In genomic region chr19:12473201-12473641, GRCm38 (mm10) we compare ENCODE assay signal across 16 mouse cellular contexts. TPM values are rescaled to one million over a fixed set of nuclear protein-coding genes. Genes with fewer than 3 reads are reported as not detected.
DNase-seq lines count a peak whose midpoint lies in the region; ATAC-seq and TF ChIP-seq lines count a peak whose summit lies in the region.
"Had no signal": no experiment of that assay in that cellular context is flagged by ENCODE, and none has a peak within 500 bp of the region (broad histone marks: within the 10 kb centered on the region; RNA-seq: fewer than 3 reads in every experiment).

No protein-coding gene starts in this region.

- H3K4me1 ChIP-seq in embryonic facial prominence, embryonic 13.5 days: peaks cover 24% of the 10 kb centered on the region
- H3K4me1 ChIP-seq in embryonic facial prominence, embryonic 10.5 days: no peaks in the 10 kb centered on the region; the same call in 1 of the 2 replicates
- H3K4me1 ChIP-seq in lung, postnatal 0 days (ENCODE audit: insufficient read depth, low read depth, low read length): peaks cover 18% of the 10 kb centered on the region
- H3K4me1 ChIP-seq in embryonic fibroblast, embryonic 13.5 days (ENCODE audit: control insufficient read depth, insufficient read depth, low read length): peaks cover 26% of the 10 kb centered on the region
- H3K4me1 ChIP-seq in stomach, postnatal 0 days (replicated peaks; ENCODE audit: control insufficient read depth, insufficient read depth): peaks cover 5% of the 10 kb centered on the region; the same call in 1 of the 2 replicates

- TF ChIP-seq POLR2A in embryonic fibroblast, embryonic 13.5 days (IDR thresholded peaks at IDR 0.05; ENCODE audit: low read depth, low read length): no peak; the same call in 1 of the 2 replicates

- no peak for ATAC-seq in embryonic facial prominence, embryonic 13.5 days (ENCODE audit: insufficient number of reproducible peaks, insufficient read depth, low FRiP score, low TSS enrichment, low read depth)
- peak; percentile 15 for ATAC-seq in lung, postnatal 0 days
- ATAC-seq in stomach, postnatal 0 days (ENCODE audit: low FRiP score, low TSS enrichment): no peak
- ATAC-seq: hindbrain, embryonic 16.5 days; midbrain, embryonic 16.5 days had no signal

- H3K36me3 ChIP-seq in embryonic facial prominence, embryonic 13.5 days: 0 out of 2 replicates have a peak, but pooled peaks cover 4% of the 10 kb centered on the region
- peaks cover 83% of the 10 kb centered on the region for H3K36me3 ChIP-seq in embryonic facial prominence, embryonic 10.5 days (replicated peaks)
- no peaks in the 10 kb centered on the region for H3K36me3 ChIP-seq in lung, postnatal 0 days (ENCODE audit: insufficient read depth, low read length)
- peaks cover 12% of the 10 kb centered on the region; the same call in 1 of the 2 replicates for H3K36me3 ChIP-seq in stomach, postnatal 0 days (ENCODE audit: control insufficient read depth, insufficient read depth, low read length)
- H3K36me3 ChIP-seq: heart, embryonic 13.5 days had no signal

- no peak; the same call in 1 of the 2 replicates for TF ChIP-seq EP300 in lung, postnatal 0 days (IDR thresholded peaks at IDR 0.05)
- no peak for TF ChIP-seq EP300 in stomach, postnatal 0 days (optimal IDR thresholded peaks at IDR 0.05)

- WGBS in embryonic facial prominence, embryonic 13.5 days: 20% methylated on average over 4 of the region's 4 CpGs
- WGBS in embryonic facial prominence, embryonic 10.5 days: 62% methylated on average over 4 of the region's 4 CpGs
- 64% methylated on average over 4 of the region's 4 CpGs for WGBS in lung, postnatal 0 days
- WGBS in stomach, postnatal 0 days: 56% methylated on average over 4 of the region's 4 CpGs

- H3K27me3 ChIP-seq in embryonic facial prominence, embryonic 13.5 days: no peaks in the 10 kb centered on the region
- no peaks in the 10 kb centered on the region for H3K27me3 ChIP-seq in embryonic facial prominence, embryonic 10.5 days (replicated peaks; ENCODE audit: low read depth, poor library complexity, severe bottlenecking)
- no peaks in the 10 kb centered on the region for H3K27me3 ChIP-seq in lung, postnatal 0 days (replicated peaks; ENCODE audit: insufficient read depth, low read length)
- no peaks in the 10 kb centered on the region for H3K27me3 ChIP-seq in stomach, postnatal 0 days (ENCODE audit: control insufficient read depth, insufficient read depth, low read length)
- H3K27me3 ChIP-seq: heart, embryonic 13.5 days had no signal

- no peaks in the 10 kb centered on the region for H3K9me3 ChIP-seq in embryonic facial prominence, embryonic 13.5 days
- H3K9me3 ChIP-seq in embryonic facial prominence, embryonic 10.5 days: no peaks in the 10 kb centered on the region
- no peaks in the 10 kb centered on the region for H3K9me3 ChIP-seq in lung, postnatal 0 days (ENCODE audit: low read length)
- H3K9me3 ChIP-seq in stomach, postnatal 0 days (ENCODE audit: control insufficient read depth, low read length): no peaks in the 10 kb centered on the region
- H3K9me3 ChIP-seq: heart, embryonic 13.5 days had no signal

- peak overlapping the region; percentile 12 for H3K27ac ChIP-seq in embryonic facial prominence, embryonic 13.5 days
- H3K27ac ChIP-seq in embryonic facial prominence, embryonic 10.5 days (replicated peaks): no peak overlapping the region
- H3K27ac ChIP-seq in lung, postnatal 0 days (ENCODE audit: low read length): peak overlapping the region; percentile 79
- peak overlapping the region; percentile 68 for H3K27ac ChIP-seq in embryonic fibroblast, embryonic 13.5 days (ENCODE audit: insufficient read depth, low read length)
- H3K27ac ChIP-seq in stomach, postnatal 0 days (replicated peaks): peak overlapping the region; percentile 76
- H3K27ac ChIP-seq: heart, embryonic 13.5 days had no signal

- H3K4me3 ChIP-seq in embryonic facial prominence, embryonic 13.5 days: no peak overlapping the region
- no peak overlapping the region for H3K4me3 ChIP-seq in embryonic facial prominence, embryonic 10.5 days
- no peak overlapping the region for H3K4me3 ChIP-seq in lung, postnatal 0 days (ENCODE audit: low read depth, low read length)
- H3K4me3 ChIP-seq in embryonic fibroblast, embryonic 13.5 days (ENCODE audit: insufficient read depth, low read length): no peak overlapping the region
- H3K4me3 ChIP-seq in stomach, postnatal 0 days (ENCODE audit: low read depth, low read length): no peak overlapping the region
- H3K4me3 ChIP-seq: heart, embryonic 13.5 days had no signal

- no peak for DNase-seq in embryonic facial prominence, embryonic 10.5 days (ENCODE audit: low spot score)
- DNase-seq in lung, postnatal 0 days (ENCODE audit: low spot score): peak; percentile 71
- no peak for DNase-seq in lung, postnatal 25 days (ENCODE audit: low spot score)
- DNase-seq in stomach, postnatal 0 days (ENCODE audit: low spot score): no peak
- DNase-seq in heart, adult 8-10 months (ENCODE audit: low spot score): no peak
- no peak for DNase-seq in adrenal gland, postnatal 36 days
- DNase-seq: cerebellum, postnatal 10 days; kidney, postnatal 4 days; lung, adult 18-20 months had no signal

- no peak overlapping the region for H3K9ac ChIP-seq in embryonic facial prominence, embryonic 13.5 days
- no peak overlapping the region for H3K9ac ChIP-seq in lung, postnatal 0 days (replicated peaks; ENCODE audit: low read depth)
- no peak overlapping the region for H3K9ac ChIP-seq in stomach, postnatal 0 days (ENCODE audit: low read length)
- H3K9ac ChIP-seq: heart, embryonic 13.5 days had no signal

- TF ChIP-seq CTCF in lung, postnatal 0 days (IDR thresholded peaks at IDR 0.05): no peak
- no peak for TF ChIP-seq CTCF in embryonic fibroblast, embryonic 13.5 days (IDR thresholded peaks at IDR 0.05; ENCODE audit: borderline replicate concordance, insufficient read depth, low read length)
- TF ChIP-seq CTCF in stomach, postnatal 0 days (IDR thresholded peaks at IDR 0.05; ENCODE audit: low read depth): no peak

- no peak overlapping the region for H3K4me2 ChIP-seq in embryonic facial prominence, embryonic 13.5 days
- no peak overlapping the region for H3K4me2 ChIP-seq in lung, postnatal 0 days (replicated peaks; ENCODE audit: low read depth, low read length)
- no peak overlapping the region for H3K4me2 ChIP-seq in stomach, postnatal 0 days (replicated peaks; ENCODE audit: low read depth)
- H3K4me2 ChIP-seq: heart, embryonic 13.5 days had no signal

RNA-seq across cellular contexts. Expression of gene Mpeg1, which starts 12.6 kb away (rescaled TPM):
- 0.36 and 0.41 TPM in 2 replicates for polyA plus RNA-seq in embryonic facial prominence, embryonic 13.5 days (2015; fragmentation: Nextera tagmentation; extraction: Ambion mirVana)
- 0.08 and 0.17 TPM in 2 replicates for polyA plus RNA-seq in embryonic facial prominence, embryonic 10.5 days (2016; fragmentation: Nextera tagmentation; extraction: Ambion mirVana)
- polyA plus RNA-seq in lung, postnatal 0 days (2015; fragmentation: Nextera tagmentation; extraction: Ambion mirVana): 5.5 and 6.3 TPM in 2 replicates
- 0.82 and 7.0 TPM in 2 replicates for polyA plus RNA-seq in embryonic fibroblast, embryonic 13.5 days (2011; ENCODE audit: insufficient read length, low read depth, missing spikeins)
- polyA plus RNA-seq in stomach, postnatal 0 days (2015; fragmentation: Nextera tagmentation; extraction: Ambion mirVana): 0.71 and 0.84 TPM in 2 replicates
- 10 to 100 TPM in 1 of 4 experiments, 1 to 10 TPM in 3; 5.5 to 14.8 (median 6.2) TPM for total RNA-seq in heart, adult 8-10 months (2022)
- 10 to 100 TPM; 23.7 to 25.0 TPM for total RNA-seq in adrenal gland, postnatal 36 days (2021)

RNA-seq across cellular contexts. Expression of gene Dtx4, which starts 28.0 kb away (rescaled TPM):
- 6.0 and 6.7 TPM in 2 replicates for polyA plus RNA-seq in embryonic facial prominence, embryonic 13.5 days (2015; fragmentation: Nextera tagmentation; extraction: Ambion mirVana)
- 12.1 and 19.8 TPM in 2 replicates for polyA plus RNA-seq in embryonic facial prominence, embryonic 10.5 days (2016; fragmentation: Nextera tagmentation; extraction: Ambion mirVana)
- polyA plus RNA-seq in lung, postnatal 0 days (2015; fragmentation: Nextera tagmentation; extraction: Ambion mirVana): 8.4 and 8.7 TPM in 2 replicates
- polyA plus RNA-seq in embryonic fibroblast, embryonic 13.5 days (2011; ENCODE audit: insufficient read length, low read depth, missing spikeins): 6.2 and 10.4 TPM in 2 replicates
- polyA plus RNA-seq in stomach, postnatal 0 days (2015; fragmentation: Nextera tagmentation; extraction: Ambion mirVana): 6.2 and 7.1 TPM in 2 replicates
- 1 to 10 TPM; 4.1 to 5.4 (median 4.7) TPM for total RNA-seq in heart, adult 8-10 months (2022)
- 10 to 100 TPM; 11.4 to 17.6 TPM for total RNA-seq in adrenal gland, postnatal 36 days (2021)

RNA-seq across cellular contexts. Expression of gene Pfpl, which starts 45.5 kb away (rescaled TPM):
- polyA plus RNA-seq in embryonic facial prominence, embryonic 13.5 days (2015; fragmentation: Nextera tagmentation; extraction: Ambion mirVana): not detected in 2 replicates
- not detected in 2 replicates for polyA plus RNA-seq in embryonic facial prominence, embryonic 10.5 days (2016; fragmentation: Nextera tagmentation; extraction: Ambion mirVana)
- polyA plus RNA-seq in lung, postnatal 0 days (2015; fragmentation: Nextera tagmentation; extraction: Ambion mirVana): not detected in 2 replicates
- not detected in 2 replicates for polyA plus RNA-seq in embryonic fibroblast, embryonic 13.5 days (2011; ENCODE audit: insufficient read length, low read depth, missing spikeins)
- not detected in 2 replicates for polyA plus RNA-seq in stomach, postnatal 0 days (2015; fragmentation: Nextera tagmentation; extraction: Ambion mirVana)
- total RNA-seq in heart, adult 8-10 months (2022): not detected
- total RNA-seq in adrenal gland, postnatal 36 days (2021): not detected
- total RNA-seq: left cerebral cortex, postnatal 36 days had no signal
- polyA plus RNA-seq: brain, embryonic 14.5 days; heart, embryonic 13.5 days; hindbrain, embryonic 16.5 days; midbrain, embryonic 16.5 days had no signal

RNA-seq across cellular contexts. Expression of gene Olfr1441, which starts 56.0 kb away (rescaled TPM):
- polyA plus RNA-seq in embryonic facial prominence, embryonic 13.5 days (2015; fragmentation: Nextera tagmentation; extraction: Ambion mirVana): not detected in 2 replicates
- not detected in 2 replicates for polyA plus RNA-seq in embryonic facial prominence, embryonic 10.5 days (2016; fragmentation: Nextera tagmentation; extraction: Ambion mirVana)
- not detected in 2 replicates for polyA plus RNA-seq in lung, postnatal 0 days (2015; fragmentation: Nextera tagmentation; extraction: Ambion mirVana)
- polyA plus RNA-seq in embryonic fibroblast, embryonic 13.5 days (2011; ENCODE audit: insufficient read length, low read depth, missing spikeins): not detected in 2 replicates
- polyA plus RNA-seq in stomach, postnatal 0 days (2015; fragmentation: Nextera tagmentation; extraction: Ambion mirVana): not detected in 2 replicates
- total RNA-seq in heart, adult 8-10 months (2022): not detected
- total RNA-seq in adrenal gland, postnatal 36 days (2021): not detected
- total RNA-seq: left cerebral cortex, postnatal 36 days had no signal
- polyA plus RNA-seq: brain, embryonic 14.5 days; heart, embryonic 13.5 days; hindbrain, embryonic 16.5 days; midbrain, embryonic 16.5 days had no signal
